Comparison of ENCODE assay signal across 9 mouse cellular contexts in genomic region chr4:152520083-152520482, GRCm38 (mm10). TPM values are rescaled to one million over a fixed set of nuclear protein-coding genes. Genes with fewer than 3 reads are reported as not detected.
DNase-seq lines count a peak whose midpoint lies in the region; ATAC-seq and TF ChIP-seq lines count a peak whose summit lies in the region.
"Had no signal": no experiment of that assay in that cellular context is flagged by ENCODE, and none has a peak within 500 bp of the region (broad histone marks: within the 10 kb centered on the region; RNA-seq: fewer than 3 reads in every experiment).

No protein-coding gene starts in this region.

- H3K4me2 ChIP-seq in forebrain, embryonic 12.5 days, result no peak overlapping the region
- H3K4me2 ChIP-seq: limb, embryonic 13.5 days had no signal

- DNase-seq in forebrain, embryonic 10.5 days (ENCODE audit: extremely low spot score, low spot score), result peak; percentile 58
- DNase-seq in MEL (ENCODE audit: low read depth, low spot score), result peak; percentile 9
- peak; percentile 88 for DNase-seq in cerebellum, adult 8-10 months
- DNase-seq in frontal cortex, postnatal 10 days (ENCODE audit: low spot score in 2 of 2), result peak; percentile 34 to 64
- peak; percentile 59 for DNase-seq in layer of hippocampus, adult 9-10 months (ENCODE audit: low spot score)
- peak; percentile 63 for DNase-seq in lung, postnatal 36 days

- TF ChIP-seq POLR2A in MEL (IDR thresholded peaks at IDR 0.05; ENCODE audit: control insufficient read depth in 1 of 2, insufficient read depth in 1 of 2, low read depth in 1 of 2, low read length in 2 of 2, poor library complexity in 1 of 2), result no peak
- TF ChIP-seq POLR2A in small intestine, adult 2 months (IDR thresholded peaks at IDR 0.05; ENCODE audit: low read depth, low read length), result no peak

- ATAC-seq in forebrain, embryonic 12.5 days (ENCODE audit: low FRiP score), result no peak

- H3K9ac ChIP-seq in forebrain, embryonic 12.5 days, result no peak overlapping the region
- H3K9ac ChIP-seq in MEL (ENCODE audit: control insufficient read depth, low read depth, low read length, poor library complexity, severe bottlenecking), result no peak overlapping the region
- H3K9ac ChIP-seq: limb, embryonic 13.5 days had no signal

- TF ChIP-seq RAD21 in MEL (IDR thresholded peaks at IDR 0.05; ENCODE audit: low read depth, low read length), result peak; percentile 42

- H3K27me3 ChIP-seq in forebrain, embryonic 10.5 days (ENCODE audit: poor library complexity, severe bottlenecking), result no peaks in the 10 kb centered on the region
- no peaks in the 10 kb centered on the region for H3K27me3 ChIP-seq in forebrain, embryonic 12.5 days
- no peaks in the 10 kb centered on the region for H3K27me3 ChIP-seq in MEL (ENCODE audit: control insufficient read depth in 1 of 2, insufficient read depth in 2 of 2, low read length in 2 of 2)
- H3K27me3 ChIP-seq in small intestine, adult 2 months (ENCODE audit: control insufficient read depth, insufficient read depth, low read length), result no peaks in the 10 kb centered on the region
- H3K27me3 ChIP-seq: limb, embryonic 13.5 days had no signal

- H3K27ac ChIP-seq in forebrain, embryonic 10.5 days, result no peak overlapping the region
- H3K27ac ChIP-seq in forebrain, embryonic 12.5 days, result no peak overlapping the region
- H3K27ac ChIP-seq in MEL (ENCODE audit: control insufficient read depth, low read depth, low read length), result no peak overlapping the region
- H3K27ac ChIP-seq in small intestine, adult 2 months (ENCODE audit: insufficient read depth, low read depth, low read length), result no peak overlapping the region
- H3K27ac ChIP-seq: limb, embryonic 13.5 days had no signal

- peaks cover 7% of the 10 kb centered on the region; the same call in 1 of the 2 replicates for H3K36me3 ChIP-seq in forebrain, embryonic 10.5 days (replicated peaks)
- H3K36me3 ChIP-seq in forebrain, embryonic 12.5 days (replicated peaks), result peaks cover 5% of the 10 kb centered on the region; the same call in 1 of the 2 replicates
- H3K36me3 ChIP-seq in MEL (ENCODE audit: control insufficient read depth in 1 of 2, insufficient read depth in 2 of 2, low read length in 2 of 2), result no peaks in the 10 kb centered on the region
- H3K36me3 ChIP-seq in small intestine, adult 2 months (ENCODE audit: control insufficient read depth, insufficient read depth, low read length), result no peaks in the 10 kb centered on the region

- peak; percentile 42 to 66 (median 65) for TF ChIP-seq CTCF in MEL (IDR thresholded peaks at IDR 0.05 in 2 of 3, conservative IDR thresholded peaks at IDR 0.05 in 1 of 3; ENCODE audit: control insufficient read depth in 1 of 3, insufficient read depth in 1 of 3, low read depth in 2 of 3, low read length in 3 of 3, poor library complexity in 1 of 3, severe bottlenecking in 1 of 3)
- peak; percentile 48; the same call in 1 of the 2 replicates for TF ChIP-seq CTCF in small intestine, adult 2 months (IDR thresholded peaks at IDR 0.05; ENCODE audit: extremely low read depth, insufficient read length, insufficient replicate concordance, low read depth, low read length)

- 39% methylated on average over 6 of the region's 6 CpGs for WGBS in forebrain, embryonic 10.5 days
- WGBS in forebrain, embryonic 12.5 days, result 29% methylated on average over 6 of the region's 6 CpGs
- 36% methylated on average over 6 of the region's 6 CpGs for WGBS in small intestine, adult 2 months

- H3K4me3 ChIP-seq in forebrain, embryonic 10.5 days, result no peak overlapping the region
- H3K4me3 ChIP-seq in forebrain, embryonic 12.5 days (replicated peaks), result no peak overlapping the region
- H3K4me3 ChIP-seq in MEL (ENCODE audit: control insufficient read depth in 1 of 2, insufficient read depth in 1 of 2, low read depth in 2 of 2, low read length in 2 of 2), result no peak overlapping the region
- H3K4me3 ChIP-seq in small intestine, adult 2 months (ENCODE audit: low read depth, low read length), result no peak overlapping the region
- H3K4me3 ChIP-seq: limb, embryonic 13.5 days had no signal

- H3K4me1 ChIP-seq in forebrain, embryonic 10.5 days, result no peaks in the 10 kb centered on the region
- H3K4me1 ChIP-seq in forebrain, embryonic 12.5 days, result no peaks in the 10 kb centered on the region
- H3K4me1 ChIP-seq in MEL (ENCODE audit: control insufficient read depth in 1 of 2, insufficient read depth in 2 of 2, low read length in 2 of 2), result no peaks in the 10 kb centered on the region
- no peaks in the 10 kb centered on the region for H3K4me1 ChIP-seq in small intestine, adult 2 months (ENCODE audit: control insufficient read depth, insufficient read depth, insufficient read length, low read length)

- H3K9me3 ChIP-seq in forebrain, embryonic 10.5 days, result peaks cover 4% of the 10 kb centered on the region; the same call in 1 of the 2 replicates
- H3K9me3 ChIP-seq in forebrain, embryonic 12.5 days, result no peaks in the 10 kb centered on the region
- no peaks in the 10 kb centered on the region for H3K9me3 ChIP-seq in MEL (replicated peaks; ENCODE audit: insufficient read depth, low read length)
- H3K9me3 ChIP-seq: limb, embryonic 13.5 days had no signal

- no peak for TF ChIP-seq EP300 in MEL (IDR thresholded peaks at IDR 0.05; ENCODE audit: low read depth in 1 of 2, low read length in 2 of 2)

- no peaks in the 10 kb centered on the region for H3K79me2 ChIP-seq in MEL (ENCODE audit: control insufficient read depth, insufficient read depth, low read length, poor library complexity)

TF ChIP-seq in MEL, 35 proteins besides CTCF, POLR2A, EP300 and RAD21:
- TF ChIP-seq SMC3 (IDR thresholded peaks at IDR 0.05; ENCODE audit: low read depth, low read length), result peak; percentile 9; the same call in 1 of the 2 replicates
- TF ChIP-seq MYB (IDR thresholded peaks at IDR 0.05; ENCODE audit: low read depth, low read length), result no peak
- 0 out of 2 replicates have a peak, but pooled peaks have one; percentile 11 for TF ChIP-seq ZNF384 (IDR thresholded peaks at IDR 0.05; ENCODE audit: low read depth, low read length)

RNA-seq across cellular contexts. Expression of gene Kcnab2, which starts 42.4 kb away (rescaled TPM):
- polyA plus RNA-seq in forebrain, embryonic 10.5 days (2016; fragmentation: Nextera tagmentation; extraction: Ambion mirVana), result 10.1 and 11.2 TPM in 2 replicates
- polyA plus RNA-seq in forebrain, embryonic 12.5 days (2016; fragmentation: Nextera tagmentation; extraction: Ambion mirVana), result 16.6 and 17.1 TPM in 2 replicates
- total RNA-seq in MEL (2012; rRNA removed), result 82.6 and 82.9 TPM in 2 replicates
- polyA plus RNA-seq in MEL (2012; ENCODE audit: insufficient read depth in 1 of 2, insufficient read length in 2 of 2, low read depth in 1 of 2, low replicate concordance in 2 of 2, missing spikeins in 1 of 2), result 100 to 1,000 TPM in 1 of 2 experiments, not detected in 1; 118 TPM
- 2.1 and 4.3 TPM in 2 replicates for polyA plus RNA-seq in small intestine, adult 2 months (2012; rRNA removed)

RNA-seq across cellular contexts. Expression of gene Nphp4, which starts 43.6 kb away (rescaled TPM):
- 6.5 TPM in 2 replicates for polyA plus RNA-seq in forebrain, embryonic 10.5 days (2016; fragmentation: Nextera tagmentation; extraction: Ambion mirVana)
- 7.3 and 7.5 TPM in 2 replicates for polyA plus RNA-seq in forebrain, embryonic 12.5 days (2016; fragmentation: Nextera tagmentation; extraction: Ambion mirVana)
- not detected in 2 replicates for total RNA-seq in MEL (2012; rRNA removed)
- not detected for polyA plus RNA-seq in MEL (2012; ENCODE audit: insufficient read depth in 1 of 2, insufficient read length in 2 of 2, low read depth in 1 of 2, low replicate concordance in 2 of 2, missing spikeins in 1 of 2)
- 0.60 and 0.68 TPM in 2 replicates for polyA plus RNA-seq in small intestine, adult 2 months (2012; rRNA removed)

Comparison
In these comparisons a context has a peak if more than half of its experiments do, and no peak if none do; other contexts are left out.
1. DNase-seq: peak in every context shown above with its lines; median percentile 88 in cerebellum, adult 8-10 months; 63 in lung, postnatal 36 days; 59 in layer of hippocampus, adult 9-10 months; 58 in forebrain, embryonic 10.5 days; 49 in frontal cortex, postnatal 10 days; 9 in MEL.